In the genomic region with DNA sequence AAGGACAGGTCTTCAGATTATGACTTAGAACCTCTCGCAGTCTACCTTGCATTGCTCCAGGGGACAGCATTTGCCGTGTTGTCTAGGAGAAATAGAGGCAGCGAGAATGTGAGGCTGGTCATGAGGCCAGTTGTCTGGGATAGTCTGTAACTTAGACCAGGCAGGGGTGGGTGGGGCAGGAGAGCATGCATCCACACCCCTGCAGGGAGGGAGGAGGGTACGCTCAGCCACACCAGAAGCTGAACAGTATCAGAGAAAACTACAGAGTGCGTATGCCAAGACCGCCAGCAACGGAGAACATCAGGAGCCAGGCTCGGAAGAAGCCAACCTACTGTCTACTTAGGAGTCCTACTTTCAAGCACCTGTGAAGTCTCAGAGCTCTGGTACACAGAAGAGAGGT, we compare ENCODE assay signal across 28 mouse cellular contexts. TPM values are rescaled to one million over a fixed set of nuclear protein-coding genes. Genes with fewer than 3 reads are reported as not detected.
DNase-seq lines count a peak whose midpoint lies in the region; ATAC-seq lines count a peak whose summit lies in the region.
"Had no signal": no experiment of that assay in that cellular context is flagged by ENCODE, and none has a peak within 500 bp of the region (broad histone marks: within the 10 kb centered on the region; RNA-seq: fewer than 3 reads in every experiment).

No protein-coding gene starts in this region.

- no peak for DNase-seq in hindbrain, embryonic 10.5 days (ENCODE audit: low spot score)
- no peak for DNase-seq in embryonic facial prominence, embryonic 10.5 days (ENCODE audit: low spot score)
- no peak for DNase-seq in urinary bladder, postnatal 36 days (ENCODE audit: low spot score in 2 of 2)
- no peak for DNase-seq in heart, postnatal 25 days (ENCODE audit: low spot score)
- DNase-seq: adrenal gland, postnatal 25 days; cerebellum, adult 18-20 months; cerebellum, postnatal 10 days; gastrocnemius, postnatal 10 days; heart, postnatal 10 days; kidney, adult 2 months; kidney, postnatal 10 days; liver; lung, embryonic 14.5 days; lung, postnatal 14 days; thymus, adult 2 months; thymus, postnatal 36 days had no signal

- WGBS in hindbrain, embryonic 10.5 days: 79% methylated on average over 8 of the region's 8 CpGs
- 85% methylated on average over 8 of the region's 8 CpGs for whole genome bisulfite sequencing in hindbrain, embryonic 16.5 days
- WGBS in embryonic facial prominence, embryonic 10.5 days: 81% methylated on average over 8 of the region's 8 CpGs
- WGBS in intestine, embryonic 16.5 days: 58% methylated on average over 8 of the region's 8 CpGs
- 66% methylated on average over 8 of the region's 8 CpGs for WGBS in stomach, embryonic 15.5 days

- no peaks in the 10 kb centered on the region for H3K9me3 ChIP-seq in hindbrain, embryonic 10.5 days
- H3K9me3 ChIP-seq in hindbrain, embryonic 16.5 days (ENCODE audit: control insufficient read depth, low read length): no peaks in the 10 kb centered on the region
- no peaks in the 10 kb centered on the region for H3K9me3 ChIP-seq in embryonic facial prominence, embryonic 10.5 days
- no peaks in the 10 kb centered on the region for H3K9me3 ChIP-seq in intestine, embryonic 16.5 days (ENCODE audit: control insufficient read depth, low read length)
- H3K9me3 ChIP-seq in stomach, embryonic 15.5 days: no peaks in the 10 kb centered on the region
- H3K9me3 ChIP-seq: embryonic facial prominence, embryonic 12.5 days; forebrain, embryonic 12.5 days; heart, embryonic 13.5 days; hindbrain, embryonic 12.5 days had no signal

- 0 out of 2 replicates have a peak overlapping the region, but pooled peaks have one; percentile 46 for H3K27ac ChIP-seq in hindbrain, embryonic 10.5 days
- H3K27ac ChIP-seq in hindbrain, embryonic 16.5 days (ENCODE audit: low read depth, low read length): no peak overlapping the region
- H3K27ac ChIP-seq in embryonic facial prominence, embryonic 10.5 days (replicated peaks): 0 out of 2 replicates have a peak overlapping the region, but pooled peaks have one; percentile 5
- peak overlapping the region; percentile 82 for H3K27ac ChIP-seq in intestine, embryonic 16.5 days (ENCODE audit: low read length)
- H3K27ac ChIP-seq in stomach, embryonic 15.5 days: peak overlapping the region; percentile 64
- H3K27ac ChIP-seq: embryonic facial prominence, embryonic 12.5 days; forebrain, embryonic 12.5 days; heart, embryonic 13.5 days; hindbrain, embryonic 12.5 days; liver, embryonic 14.5 days had no signal

- no peak for ATAC-seq in hindbrain, embryonic 16.5 days
- ATAC-seq in intestine, embryonic 16.5 days: peak; percentile 81
- 0 out of 2 replicates have a peak, but pooled peaks have one; percentile 42 for ATAC-seq in stomach, embryonic 15.5 days (ENCODE audit: insufficient read depth, low FRiP score, low read depth)
- no peak for ATAC-seq in monocyte, adult 5-6 weeks (replicated peaks; ENCODE audit: insufficient number of reproducible peaks, low FRiP score, low TSS enrichment, poor library complexity, severe bottlenecking)
- ATAC-seq: Patski had no signal

- H3K4me2 ChIP-seq in hindbrain, embryonic 16.5 days (ENCODE audit: low read length): no peak overlapping the region
- peak overlapping the region; percentile 33 for H3K4me2 ChIP-seq in intestine, embryonic 16.5 days (ENCODE audit: low read depth, low read length)
- no peak overlapping the region for H3K4me2 ChIP-seq in stomach, embryonic 15.5 days
- H3K4me2 ChIP-seq: embryonic facial prominence, embryonic 12.5 days; forebrain, embryonic 12.5 days; heart, embryonic 13.5 days; hindbrain, embryonic 12.5 days; lung, embryonic 14.5 days had no signal

- H3K4me1 ChIP-seq in hindbrain, embryonic 10.5 days (replicated peaks): peaks cover 24% of the 10 kb centered on the region
- H3K4me1 ChIP-seq in hindbrain, embryonic 16.5 days (ENCODE audit: control insufficient read depth, insufficient read depth, low read depth, low read length): no peaks in the 10 kb centered on the region
- peaks cover 32% of the 10 kb centered on the region for H3K4me1 ChIP-seq in embryonic facial prominence, embryonic 10.5 days
- H3K4me1 ChIP-seq in intestine, embryonic 16.5 days (ENCODE audit: control insufficient read depth, insufficient read depth, low read length): peaks cover 8% of the 10 kb centered on the region
- H3K4me1 ChIP-seq in stomach, embryonic 15.5 days: no peaks in the 10 kb centered on the region
- H3K4me1 ChIP-seq: forebrain, embryonic 12.5 days had no signal

- intact Hi-C loops in heart, postnatal 25 days (cut with DNase I): no loop called here

- H3K9ac ChIP-seq in hindbrain, embryonic 16.5 days (ENCODE audit: low read depth, low read length): no peak overlapping the region
- H3K9ac ChIP-seq in intestine, embryonic 16.5 days (ENCODE audit: low read depth, low read length): peak overlapping the region; percentile 24; the same call in 1 of the 2 replicates
- no peak overlapping the region for H3K9ac ChIP-seq in stomach, embryonic 15.5 days
- H3K9ac ChIP-seq: embryonic facial prominence, embryonic 12.5 days; forebrain, embryonic 12.5 days; heart, embryonic 13.5 days; hindbrain, embryonic 12.5 days; liver, embryonic 14.5 days; lung, embryonic 14.5 days had no signal

- H3K36me3 ChIP-seq in hindbrain, embryonic 10.5 days: no peaks in the 10 kb centered on the region
- H3K36me3 ChIP-seq in hindbrain, embryonic 16.5 days (ENCODE audit: control insufficient read depth, insufficient read depth, low read length): no peaks in the 10 kb centered on the region
- no peaks in the 10 kb centered on the region for H3K36me3 ChIP-seq in embryonic facial prominence, embryonic 10.5 days (replicated peaks)
- no peaks in the 10 kb centered on the region for H3K36me3 ChIP-seq in intestine, embryonic 16.5 days (ENCODE audit: control insufficient read depth, insufficient read depth, low read length)
- H3K36me3 ChIP-seq in stomach, embryonic 15.5 days: no peaks in the 10 kb centered on the region
- H3K36me3 ChIP-seq: embryonic facial prominence, embryonic 12.5 days; forebrain, embryonic 12.5 days; heart, embryonic 13.5 days; hindbrain, embryonic 12.5 days had no signal

- no peaks in the 10 kb centered on the region for H3K27me3 ChIP-seq in hindbrain, embryonic 10.5 days (ENCODE audit: insufficient read depth, poor library complexity, severe bottlenecking)
- no peaks in the 10 kb centered on the region for H3K27me3 ChIP-seq in hindbrain, embryonic 16.5 days (replicated peaks; ENCODE audit: control insufficient read depth, insufficient read depth, low read length)
- H3K27me3 ChIP-seq in embryonic facial prominence, embryonic 10.5 days (replicated peaks; ENCODE audit: low read depth, poor library complexity, severe bottlenecking): no peaks in the 10 kb centered on the region
- H3K27me3 ChIP-seq in intestine, embryonic 16.5 days (replicated peaks; ENCODE audit: control insufficient read depth, insufficient read depth, low read length): no peaks in the 10 kb centered on the region
- no peaks in the 10 kb centered on the region for H3K27me3 ChIP-seq in stomach, embryonic 15.5 days (replicated peaks)
- H3K27me3 ChIP-seq: embryonic facial prominence, embryonic 12.5 days; forebrain, embryonic 12.5 days; heart, embryonic 13.5 days; hindbrain, embryonic 12.5 days; Patski had no signal

- H3K4me3 ChIP-seq in hindbrain, embryonic 10.5 days: no peak overlapping the region
- no peak overlapping the region for H3K4me3 ChIP-seq in hindbrain, embryonic 16.5 days (ENCODE audit: low read length)
- no peak overlapping the region for H3K4me3 ChIP-seq in embryonic facial prominence, embryonic 10.5 days
- no peak overlapping the region for H3K4me3 ChIP-seq in intestine, embryonic 16.5 days (ENCODE audit: low read length)
- H3K4me3 ChIP-seq in stomach, embryonic 15.5 days (replicated peaks): no peak overlapping the region
- H3K4me3 ChIP-seq: embryonic facial prominence, embryonic 12.5 days; erythroblast, embryonic 14.5 days; forebrain, embryonic 12.5 days; heart, embryonic 13.5 days; hindbrain, embryonic 12.5 days had no signal

RNA-seq across cellular contexts. Expression of gene Epb41l4b, which starts 42.2 kb away (rescaled TPM):
- polyA plus RNA-seq in hindbrain, embryonic 10.5 days (2016; fragmentation: Nextera tagmentation; extraction: Ambion mirVana): 0.65 and 0.92 TPM in 2 replicates
- 2.8 and 3.4 TPM in 2 replicates for polyA plus RNA-seq in hindbrain, embryonic 16.5 days (2015; fragmentation: Nextera tagmentation; extraction: Ambion mirVana)
- 1.2 and 1.4 TPM in 2 replicates for polyA plus RNA-seq in embryonic facial prominence, embryonic 10.5 days (2016; fragmentation: Nextera tagmentation; extraction: Ambion mirVana)
- polyA plus RNA-seq in intestine, embryonic 16.5 days (2015; fragmentation: Nextera tagmentation; extraction: Ambion mirVana): 13.9 and 16.6 TPM in 2 replicates
- polyA plus RNA-seq in stomach, embryonic 15.5 days (2015; fragmentation: Nextera tagmentation; extraction: Ambion mirVana): 11.4 and 11.6 TPM in 2 replicates
- total RNA-seq in monocyte, adult 5-6 weeks (2017): 0.58 TPM in 1 of 3 replicates, not detected in the others
- 1 to 10 TPM; 3.1 to 3.4 TPM for total RNA-seq in heart, postnatal 25 days (2021)
- total RNA-seq: MEL had no signal

Comparison
In these comparisons a context has a peak if more than half of its experiments do, and no peak if none do; other contexts are left out.
1. ATAC-seq: peak in intestine, embryonic 16.5 days (single experiment) and stomach, embryonic 15.5 days (single experiment); none in hindbrain, embryonic 16.5 days (single experiment) and monocyte, adult 5-6 weeks (single experiment).